16 mouse cellular contexts compared by ENCODE assay signal in the genomic region with DNA sequence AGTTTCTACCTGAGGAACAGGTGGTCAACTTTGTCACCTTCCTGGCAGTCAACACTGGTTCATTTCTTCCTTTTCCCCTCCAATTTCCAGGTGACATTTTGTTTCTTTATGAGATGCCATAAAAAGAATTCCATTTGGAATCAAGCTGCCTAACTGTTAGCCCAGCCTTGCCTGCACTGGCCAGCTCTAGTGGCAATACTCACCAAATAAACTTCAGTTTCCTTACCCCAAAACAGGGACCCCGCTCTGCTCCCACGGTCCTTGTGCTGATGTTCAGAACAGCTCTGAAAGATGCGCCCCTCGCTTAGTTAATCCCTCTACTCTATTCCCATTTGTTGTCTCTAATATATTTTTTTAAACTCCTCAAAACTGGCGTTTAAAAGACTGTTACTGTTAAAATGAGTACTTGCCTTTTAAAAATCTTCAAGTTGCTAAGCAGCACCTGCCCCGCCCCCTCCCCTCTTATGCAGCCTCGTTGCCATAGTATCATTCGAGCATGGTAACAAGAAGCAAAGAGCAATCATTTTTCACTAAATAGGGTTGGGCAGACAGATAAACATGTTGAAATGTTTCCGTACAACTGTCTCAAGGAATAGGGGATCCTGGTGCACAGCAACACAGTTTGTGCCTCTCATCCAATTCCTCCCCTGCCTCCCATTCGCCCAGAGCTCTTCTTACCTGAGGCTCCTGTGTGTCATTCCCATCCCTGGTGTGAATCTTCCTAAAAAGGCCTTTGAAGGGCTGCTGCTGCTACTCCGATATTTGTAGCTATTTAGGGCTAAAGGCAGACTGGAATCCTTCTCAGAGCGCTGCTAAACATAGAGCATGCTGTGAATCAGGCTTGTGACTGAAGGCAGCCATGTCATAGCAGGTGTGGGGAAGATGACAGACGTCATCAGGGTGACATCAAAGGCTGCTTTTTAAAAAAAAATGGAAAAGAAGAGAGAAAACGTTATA.
DNase-seq lines count a peak whose midpoint lies in the region; ATAC-seq and TF ChIP-seq lines count a peak whose summit lies in the region.
"Had no signal": no experiment of that assay in that cellular context is flagged by ENCODE, and none has a peak within 500 bp of the region (broad histone marks: within the 10 kb centered on the region; RNA-seq: fewer than 3 reads in every experiment).

No protein-coding gene starts in this region.

- H3K4me2 ChIP-seq in hindbrain, postnatal 0 days (ENCODE audit: low read depth, low read length), result no peak overlapping the region
- no peak overlapping the region for H3K4me2 ChIP-seq in hindbrain, embryonic 12.5 days (replicated peaks)
- H3K4me2 ChIP-seq in midbrain, postnatal 0 days (ENCODE audit: low read depth, low read length, poor library complexity, severe bottlenecking), result 0 out of 2 replicates have a peak overlapping the region, but pooled peaks have one; percentile 18
- H3K4me2 ChIP-seq: embryonic facial prominence, embryonic 12.5 days; intestine, embryonic 15.5 days had no signal

- ATAC-seq in hindbrain, postnatal 0 days, result no peak
- ATAC-seq in hindbrain, embryonic 12.5 days (ENCODE audit: low FRiP score), result no peak
- ATAC-seq in midbrain, postnatal 0 days (ENCODE audit: low FRiP score), result 0 out of 2 replicates have a peak, but pooled peaks have one; percentile 36
- ATAC-seq: intestine, embryonic 15.5 days; liver, postnatal 0 days had no signal

- peaks cover 45% of the 10 kb centered on the region for H3K4me1 ChIP-seq in heart, embryonic 10.5 days
- H3K4me1 ChIP-seq in hindbrain, postnatal 0 days (ENCODE audit: insufficient read depth, low read length), result no peaks in the 10 kb centered on the region
- peaks cover 17% of the 10 kb centered on the region for H3K4me1 ChIP-seq in hindbrain, embryonic 12.5 days
- H3K4me1 ChIP-seq in midbrain, postnatal 0 days (ENCODE audit: insufficient read depth, low read length), result peaks cover 12% of the 10 kb centered on the region; the same call in 1 of the 2 replicates
- H3K4me1 ChIP-seq: intestine, embryonic 15.5 days had no signal

- peak overlapping the region; percentile 85 for H3K27ac ChIP-seq in heart, embryonic 10.5 days
- H3K27ac ChIP-seq in hindbrain, postnatal 0 days, result 0 out of 2 replicates have a peak overlapping the region, but pooled peaks have one; percentile 33
- H3K27ac ChIP-seq in hindbrain, embryonic 12.5 days, result no peak overlapping the region
- H3K27ac ChIP-seq in midbrain, postnatal 0 days (ENCODE audit: low read depth, low read length), result peak overlapping the region; percentile 68
- H3K27ac ChIP-seq: embryonic facial prominence, embryonic 12.5 days; intestine, embryonic 15.5 days; kidney, postnatal 0 days had no signal

- no peaks in the 10 kb centered on the region for H3K27me3 ChIP-seq in heart, embryonic 10.5 days (ENCODE audit: insufficient read depth, poor library complexity, severe bottlenecking)
- no peaks in the 10 kb centered on the region for H3K27me3 ChIP-seq in hindbrain, postnatal 0 days (ENCODE audit: insufficient read depth, low read length)
- peaks cover 6% of the 10 kb centered on the region; the same call in 1 of the 2 replicates for H3K27me3 ChIP-seq in hindbrain, embryonic 12.5 days
- no peaks in the 10 kb centered on the region; the same call in 1 of the 2 replicates for H3K27me3 ChIP-seq in midbrain, postnatal 0 days (ENCODE audit: insufficient read depth, low read length)
- H3K27me3 ChIP-seq: embryonic facial prominence, embryonic 12.5 days; intestine, embryonic 15.5 days had no signal

- H3K36me3 ChIP-seq in heart, embryonic 10.5 days, result no peaks in the 10 kb centered on the region
- no peaks in the 10 kb centered on the region for H3K36me3 ChIP-seq in hindbrain, postnatal 0 days (ENCODE audit: insufficient read depth, low read length)
- H3K36me3 ChIP-seq in hindbrain, embryonic 12.5 days, result no peaks in the 10 kb centered on the region
- no peaks in the 10 kb centered on the region for H3K36me3 ChIP-seq in midbrain, postnatal 0 days (ENCODE audit: insufficient read depth, low read length)
- H3K36me3 ChIP-seq: embryonic facial prominence, embryonic 12.5 days; intestine, embryonic 15.5 days had no signal

- TF ChIP-seq CTCF in hindbrain, postnatal 0 days (IDR thresholded peaks at IDR 0.05; ENCODE audit: low read depth), result no peak
- no peak for TF ChIP-seq CTCF in midbrain, postnatal 0 days (IDR thresholded peaks at IDR 0.05)

- H3K9me3 ChIP-seq in heart, embryonic 10.5 days, result no peaks in the 10 kb centered on the region
- H3K9me3 ChIP-seq in hindbrain, postnatal 0 days (ENCODE audit: low read length), result no peaks in the 10 kb centered on the region
- no peaks in the 10 kb centered on the region for H3K9me3 ChIP-seq in hindbrain, embryonic 12.5 days (replicated peaks)
- no peaks in the 10 kb centered on the region for H3K9me3 ChIP-seq in midbrain, postnatal 0 days (ENCODE audit: low read length)
- H3K9me3 ChIP-seq: embryonic facial prominence, embryonic 12.5 days; intestine, embryonic 15.5 days had no signal

- no peak overlapping the region for H3K4me3 ChIP-seq in heart, embryonic 10.5 days
- no peak overlapping the region for H3K4me3 ChIP-seq in hindbrain, postnatal 0 days (ENCODE audit: low read length)
- no peak overlapping the region for H3K4me3 ChIP-seq in hindbrain, embryonic 12.5 days
- H3K4me3 ChIP-seq in midbrain, postnatal 0 days (ENCODE audit: low read depth, low read length), result no peak overlapping the region
- H3K4me3 ChIP-seq: embryonic facial prominence, embryonic 12.5 days; intestine, embryonic 15.5 days had no signal

- H3K9ac ChIP-seq in hindbrain, postnatal 0 days (replicated peaks; ENCODE audit: low read length), result no peak overlapping the region
- no peak overlapping the region for H3K9ac ChIP-seq in hindbrain, embryonic 12.5 days
- H3K9ac ChIP-seq in midbrain, postnatal 0 days (replicated peaks; ENCODE audit: low read length, poor library complexity, severe bottlenecking), result no peak overlapping the region
- H3K9ac ChIP-seq: embryonic facial prominence, embryonic 12.5 days; intestine, embryonic 15.5 days; liver, postnatal 0 days had no signal

- peak; percentile 77 for DNase-seq in heart, embryonic 10.5 days (ENCODE audit: low spot score)
- DNase-seq in heart, adult 8-10 months (ENCODE audit: low spot score), result no peak
- DNase-seq in hindbrain, postnatal 0 days (ENCODE audit: low spot score), result peak; percentile 67
- peak; percentile 48 to 57 for DNase-seq in right cerebral cortex, adult 2 months (ENCODE audit: low spot score in 2 of 2)
- DNase-seq in right cerebral cortex, postnatal 25 days, result no peak
- peak; percentile 69 for DNase-seq in midbrain, postnatal 0 days (ENCODE audit: low spot score)
- no peak for DNase-seq in lung, postnatal 4 days
- DNase-seq: adrenal gland, postnatal 36 days; cerebellum, postnatal 36 days; gastrocnemius, postnatal 25 days; liver, postnatal 0 days; thymus, postnatal 4 days had no signal

- WGBS in heart, embryonic 10.5 days, result 66% methylated on average over 14 of the region's 14 CpGs
- WGBS in hindbrain, postnatal 0 days, result 55% methylated on average over 14 of the region's 14 CpGs
- WGBS in hindbrain, embryonic 12.5 days, result 74% methylated on average over 14 of the region's 14 CpGs
- 48% methylated on average over 14 of the region's 14 CpGs for whole genome bisulfite sequencing in midbrain, postnatal 0 days

Comparison
In these comparisons a context has a peak if more than half of its experiments do, and no peak if none do; other contexts are left out.
1. DNase-seq: peak in heart, embryonic 10.5 days (single experiment), hindbrain, postnatal 0 days (single experiment), right cerebral cortex, adult 2 months (2 of 2) and midbrain, postnatal 0 days (single experiment); none in heart, adult 8-10 months (single experiment), right cerebral cortex, postnatal 25 days (single experiment) and lung, postnatal 4 days (0 of 2).